Mouse (Mus musculus): Measurements from ENCODE around the gene Trank1. TPM values are rescaled to one million over a fixed set of nuclear protein-coding genes. Genes with fewer than 3 reads are reported as not detected.

The Trank1 gene
- not detected in 4 replicates for total RNA-seq (2023)

DNA sequence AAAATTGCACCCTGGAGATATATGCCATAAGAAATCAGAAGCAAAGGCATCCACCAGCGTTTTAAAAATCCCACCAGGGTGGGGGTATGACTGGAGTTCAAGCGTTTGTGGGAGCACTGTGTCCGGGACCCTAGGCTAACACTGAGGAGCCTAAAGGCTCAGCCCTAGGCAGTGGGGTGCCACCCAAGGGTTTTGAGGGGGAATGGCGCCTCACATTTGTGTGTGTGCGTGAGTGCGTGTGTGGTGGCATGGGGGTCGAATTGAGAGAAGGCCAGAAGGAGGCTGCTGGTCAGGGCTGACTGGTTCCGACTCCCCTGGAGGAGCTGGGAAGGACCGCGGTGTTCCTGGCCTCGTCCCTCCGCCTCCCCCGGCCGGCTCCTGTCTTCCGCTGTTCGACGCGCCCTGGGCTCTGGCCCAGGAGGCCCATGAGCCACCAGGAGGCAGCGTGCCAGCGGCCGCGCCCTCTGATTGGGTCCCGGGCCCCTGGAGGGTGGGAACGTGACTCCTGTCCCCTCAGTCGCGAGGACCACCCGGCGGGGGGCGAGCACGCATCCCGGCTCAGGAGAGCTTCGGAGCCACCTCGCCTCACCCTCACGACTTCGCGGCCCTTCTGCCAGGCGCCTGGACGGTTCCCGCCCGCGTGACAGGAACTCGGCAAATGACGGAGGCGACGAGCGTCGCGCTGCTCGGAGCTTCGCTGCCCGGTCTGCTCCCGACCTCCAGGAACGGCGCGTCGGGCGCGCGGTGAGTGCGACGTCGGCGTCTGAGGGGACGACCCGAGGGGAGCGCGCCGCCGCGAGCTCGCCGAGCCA, at the start of gene Trank1:
TSS of gene Trank1 (plus strand) at position 709 of the 812 bp plus-strand sequence.

DNA sequence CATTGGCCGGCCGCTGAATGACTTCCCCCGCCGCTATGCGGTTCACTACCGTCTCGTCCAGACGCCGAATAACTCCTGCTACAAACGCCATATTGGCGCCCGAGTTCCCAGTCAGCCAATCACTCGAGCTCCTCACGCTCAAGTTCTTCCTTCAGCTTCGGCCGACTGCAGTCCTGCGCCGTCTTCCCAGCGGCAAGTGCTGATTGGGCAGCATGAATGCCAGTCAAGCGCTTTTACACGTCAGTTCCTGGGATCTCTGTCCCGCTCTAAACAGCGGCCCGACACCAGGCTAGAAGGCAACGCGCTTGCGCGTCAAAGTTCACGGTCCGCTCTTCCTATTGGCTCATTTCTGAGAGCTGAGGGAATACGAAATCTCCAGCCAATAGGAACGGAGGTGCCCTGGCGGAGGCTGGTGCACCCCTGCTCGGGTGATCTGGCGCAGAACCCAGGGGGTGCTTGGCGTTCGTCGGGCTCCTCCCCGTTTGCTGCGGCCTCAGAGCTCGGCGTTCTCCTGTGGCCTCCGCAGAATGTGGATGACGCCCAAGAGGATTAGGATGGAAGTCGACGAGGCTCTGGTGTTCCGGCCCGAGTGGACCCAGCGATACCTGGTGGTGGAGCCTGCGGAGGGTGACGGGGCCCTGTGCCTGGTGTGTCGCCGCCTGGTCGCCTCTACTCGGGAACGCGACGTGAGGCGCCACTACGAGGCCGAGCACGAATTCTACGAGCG, 39.9 kb upstream of the Trank1 start, which contains the start of the genes Mlh1 and Epm2aip1:
TSS of gene Mlh1 (minus strand) at position 358 of the 727 bp plus-strand sequence.
TSS of gene Epm2aip1 (plus strand) at position 496 of the 727 bp plus-strand sequence.

DNA sequence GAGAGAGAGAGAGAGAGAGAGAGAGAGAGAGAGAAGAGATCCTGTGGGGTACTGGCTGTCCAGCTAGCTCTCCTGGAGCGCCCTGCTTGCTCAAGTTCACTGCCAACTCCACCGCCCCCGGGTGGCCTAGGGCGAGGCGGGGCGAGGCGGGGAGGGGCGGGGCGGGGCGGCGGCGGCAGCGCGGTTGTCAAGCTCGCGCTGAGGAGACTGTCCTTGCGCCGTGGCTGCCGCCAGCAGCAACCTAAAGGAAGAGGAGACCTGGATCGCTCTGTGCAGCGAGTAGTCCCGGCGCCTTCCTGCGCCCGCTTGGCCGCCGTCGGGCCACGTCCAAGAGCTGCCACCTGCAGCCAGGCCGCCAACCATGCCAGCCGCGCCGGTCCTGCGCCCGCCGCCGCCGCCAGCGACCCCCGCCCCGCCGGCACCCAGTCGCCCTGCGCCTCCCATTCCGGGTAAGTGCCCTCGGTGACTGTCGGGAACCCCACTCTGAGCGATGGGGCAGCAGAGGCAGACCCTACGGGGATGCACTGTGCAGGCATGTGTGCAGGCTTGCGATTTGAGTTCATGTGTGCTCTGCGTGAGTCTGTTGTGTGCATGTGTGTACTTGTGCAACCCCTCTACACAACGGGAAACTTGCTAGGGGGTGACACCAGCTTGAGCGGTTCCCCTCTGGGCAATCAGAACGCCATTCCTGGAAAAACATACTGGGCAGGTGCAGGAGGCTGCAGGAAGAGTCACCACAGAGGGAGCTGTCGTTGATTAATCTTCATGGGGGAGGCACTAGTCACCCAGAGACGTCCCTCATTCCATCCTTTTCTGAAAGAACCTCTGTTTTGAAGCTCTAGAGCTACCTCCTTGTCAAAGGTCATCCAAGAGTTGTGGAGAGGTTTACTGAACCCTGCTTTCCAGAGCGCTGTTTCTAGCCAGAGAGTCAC, 127.6 kb downstream of the Trank1 start, which contains the start of gene Dclk3:
TSS of gene Dclk3 (plus strand) at position 178 of the 932 bp plus-strand sequence.

Other genes starting within 250 kb of the Trank1 start
- gene Lrrfip2, start 194.1 kb upstream of the Trank1 start, total RNA-seq (2023), result 30.4 to 39.2 TPM (median 35.3 TPM) in 4 replicates
- 48.2 to 58.9 TPM (median 53.2 TPM) in 4 replicates for gene Mlh1, start 39.9 kb upstream of the Trank1 start, total RNA-seq (2023)
- gene Epm2aip1, start 39.8 kb upstream of the Trank1 start, total RNA-seq (2023), result 26.4 to 29.3 TPM (median 27.8 TPM) in 4 replicates
- not detected in 4 replicates for gene Dclk3, start 127.3 kb downstream of the Trank1 start, total RNA-seq (2023)